Mouse (Mus musculus) thymus, adult 2 months (tissue): ENCODE data around the gene Svbp.

ENCODE experiments used
- CTCF ChIP-seq: fragments of 200-500 bp; IDR thresholded peaks from 2 replicates; pipeline ENCODE4 v1.5.1; 2012; ENCODE audit warnings: mild to moderate bottlenecking, control low read depth, low read length, moderate library complexity, borderline replicate concordance; ENCODE audit not compliant: control insufficient read depth, poor library complexity, insufficient read depth; ENCODE audit errors: extremely low read depth
- POLR2A ChIP-seq: fragments of 200-500 bp; IDR thresholded peaks from 2 replicates; pipeline ENCODE4 v1.6.1; 2012; ENCODE audit warnings: mild to moderate bottlenecking, low read length, control low read depth, moderate library complexity; ENCODE audit not compliant: control insufficient read depth, poor library complexity, insufficient read depth; ENCODE audit errors: extremely low read depth

- TF ChIP-seq CTCF (no peak), POLR2A (no peak)
Measured at GRCm38 (mm10) chr4:119165916-119166315, 29.2 kb upstream of the Svbp start.
